Mouse (Mus musculus) adrenal gland, postnatal 4 days (tissue): ENCODE results near the gene Susd1. TPM values are rescaled to one million over a fixed set of nuclear protein-coding genes. Genes with fewer than 3 reads are reported as not detected.
A peak's percentile ranks its signal among the peaks of the same experiment; 100 is the strongest.

Experiments
- DNase-seq, 2 experiments: peaks; one replicate each; pipeline ENCODE4 v3.0.0; 2021 to 2022; ENCODE audit warnings: low spot score in 2 of 2, mixed read lengths in 2 of 2
- long read RNA-seq, 2 experiments: library from polyadenylated mRNA; stranded (forward); transcript quantifications; one replicate each; pipeline ENCODE4 v2.0.0; 2021
- total RNA-seq, 2 experiments: library from RNA; stranded (reverse); gene quantifications; 2 replicates each; pipeline ENCODE4 v1.2.3; 2021

Susd1 gene
- 10 to 100 TPM in 1 of 2 experiments, 1 to 10 TPM in 1; 9.7 to 10.8 TPM for total RNA-seq
- long read RNA-seq, experiment 1, partial matches to known transcripts, result 1 of 1 reads
- long read RNA-seq, experiment 1, other reads (novel, unspliced or antisense), result 0 of 1 reads
- long read RNA-seq, experiment 2, partial matches to known transcripts, result 0 of 5 reads
- long read RNA-seq, experiment 2, other reads (novel, unspliced or antisense), result 2 of 5 reads

- peak; percentile 14 to 28 for DNase-seq
Observed at GRCm38 (mm10) chr4:59437990-59438854, at the start of gene Susd1. TSS of gene Susd1 (minus strand) at chr4:59438633.

- no peak for DNase-seq
Observed at GRCm38 (mm10) chr4:59471306-59471705, 32.9 kb upstream of the Susd1 start.

DNA sequence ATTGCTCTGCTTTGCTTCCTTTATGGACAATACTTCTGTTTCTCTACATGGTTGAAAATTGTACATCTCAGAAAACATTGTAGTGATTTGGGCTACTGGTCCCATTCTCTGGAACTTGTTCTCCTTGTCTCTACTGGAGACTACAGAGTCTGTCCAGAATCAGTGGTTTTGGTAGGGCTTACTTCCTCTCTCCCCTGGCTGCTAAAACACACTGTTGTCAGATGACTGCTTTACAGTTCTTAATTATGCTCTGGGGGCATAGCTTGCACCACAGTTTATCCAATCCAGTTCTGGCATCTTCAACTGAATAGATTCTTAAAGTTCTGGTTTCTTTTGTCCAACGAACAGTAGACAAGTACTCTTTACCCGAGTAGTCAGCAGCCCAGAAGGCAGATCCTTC, 27.0 kb upstream of the Susd1 start:
- no peak for DNase-seq

GRCm38 (mm10) chr4:59464661-59465060, 26.2 kb upstream of the Susd1 start:
- DNase-seq, result no peak

- no peak for DNase-seq
Observed at GRCm38 (mm10) chr4:59462494-59462893, 24.1 kb upstream of the Susd1 start.

DNA sequence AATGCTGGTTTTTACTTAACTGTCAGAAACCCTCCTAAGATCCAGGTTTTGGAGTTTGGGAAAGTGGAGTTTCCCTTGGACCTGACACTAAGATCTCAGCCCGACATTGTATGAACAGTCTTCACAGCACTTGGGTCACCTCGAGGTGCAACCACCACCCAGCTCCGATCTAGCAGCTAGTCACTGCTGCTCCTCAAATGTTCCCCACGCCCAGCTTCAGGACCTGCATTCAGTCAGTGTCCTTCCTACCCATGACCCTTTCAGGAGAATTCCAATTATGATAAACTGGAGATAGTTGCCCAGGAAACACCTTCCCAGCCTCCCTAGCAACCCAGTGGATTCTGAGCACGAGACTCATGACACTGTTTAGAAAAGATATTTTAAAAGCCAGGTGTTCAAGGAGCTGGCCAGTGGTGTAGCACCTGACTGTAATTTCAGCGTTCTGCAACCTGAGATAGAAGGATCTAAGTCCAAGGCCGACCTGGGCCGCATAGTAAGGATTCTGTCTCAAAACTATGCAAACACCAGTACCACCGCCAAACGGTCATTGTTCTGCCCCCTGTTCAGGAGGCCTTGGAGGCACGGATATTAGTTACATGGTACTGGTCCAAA, 22.8 kb upstream of the Susd1 start:
- no peak for DNase-seq

GRCm38 (mm10) chr4:59459216-59459955, 21.0 kb upstream of the Susd1 start:
- DNase-seq, result no peak

GRCm38 (mm10) chr4:59457941-59458340, 19.5 kb upstream of the Susd1 start:
- DNase-seq, result peak in 1 of 2 experiments; percentile 20

DNA sequence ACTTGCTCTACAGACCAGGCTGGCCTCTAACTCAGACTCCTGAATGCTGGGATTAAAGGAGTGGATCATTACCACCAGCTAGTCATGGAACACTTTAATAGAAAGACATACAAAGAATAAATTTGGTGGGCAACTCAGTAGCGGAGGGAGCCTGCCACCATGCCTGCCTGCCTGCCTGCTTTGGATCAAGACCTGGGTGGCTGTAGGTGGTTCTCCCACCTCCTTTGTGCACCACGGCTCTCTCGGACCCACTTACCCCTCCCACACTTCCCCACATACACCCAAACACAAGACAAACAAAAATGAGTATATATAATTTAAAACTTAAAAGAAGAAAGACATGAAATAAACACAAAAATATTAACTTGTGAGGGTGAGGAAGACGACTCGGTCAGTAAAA, 18.7 kb upstream of the Susd1 start:
- DNase-seq, result no peak

DNA sequence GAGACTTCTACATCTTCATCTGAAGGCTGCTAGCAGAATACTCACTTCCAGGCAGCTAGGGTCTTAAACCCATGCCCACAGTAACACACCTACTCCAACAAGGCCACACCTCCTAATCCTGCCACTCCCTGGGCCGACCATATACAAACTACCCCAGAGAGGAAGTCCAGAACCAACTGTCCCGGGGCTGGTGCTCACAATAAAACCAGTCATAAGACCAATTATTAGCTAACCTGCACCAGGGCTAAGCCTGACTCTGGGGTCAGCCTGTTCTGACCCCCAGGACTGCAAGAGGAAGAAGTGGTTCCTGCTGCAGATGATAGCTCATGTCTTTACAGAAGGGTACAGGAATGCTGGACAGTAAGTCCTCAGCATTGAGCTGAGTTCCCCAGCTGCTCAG, 17.0 kb upstream of the Susd1 start:
- no peak for DNase-seq

GRCm38 (mm10) chr4:59454046-59454445, 15.6 kb upstream of the Susd1 start:
- DNase-seq, result no peak

GRCm38 (mm10) chr4:59452503-59452933, 14.1 kb upstream of the Susd1 start:
- DNase-seq, result no peak

DNA sequence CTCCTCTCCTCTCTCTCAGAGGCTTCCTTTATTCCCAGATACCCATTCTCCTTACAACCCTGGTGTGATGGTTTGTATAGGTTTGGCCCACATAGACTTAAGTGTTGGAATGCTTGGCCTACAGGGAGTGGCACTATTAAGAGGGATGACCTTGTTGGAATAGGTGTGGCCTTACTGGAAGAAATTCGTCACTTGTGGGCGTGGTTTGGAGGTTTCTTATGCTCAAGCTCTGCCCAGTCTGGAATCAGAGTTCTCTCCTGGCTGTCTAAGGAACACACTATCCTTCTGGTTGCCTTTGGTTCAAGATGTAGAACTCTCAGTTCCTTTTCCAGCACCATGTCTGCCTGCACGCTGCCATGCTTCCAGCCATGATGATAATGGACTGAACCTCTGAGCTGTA, 12.5 kb upstream of the Susd1 start:
- no peak for DNase-seq

- no peak for DNase-seq
Observed at GRCm38 (mm10) chr4:59450234-59450854, 11.9 kb upstream of the Susd1 start.

DNA sequence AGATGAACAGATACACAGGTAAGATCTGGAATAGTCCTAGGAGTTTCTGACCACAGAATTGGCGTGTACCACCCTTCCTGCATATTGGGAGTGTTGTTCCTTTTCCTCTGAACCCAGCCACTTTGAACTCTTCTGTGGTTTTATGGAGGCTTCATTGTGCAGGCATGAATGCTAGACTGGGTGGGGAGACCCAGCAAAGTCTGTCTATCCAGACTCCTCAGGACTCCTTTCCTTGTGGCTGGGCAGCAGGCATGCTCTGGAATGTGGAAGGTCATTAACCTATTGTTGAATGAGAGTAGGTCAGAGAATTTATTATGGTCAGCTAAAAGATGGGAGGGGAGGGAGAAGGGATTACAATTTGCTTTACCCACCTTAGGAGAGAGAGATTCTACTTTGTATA, 8.9 kb upstream of the Susd1 start:
- no peak for DNase-seq

DNA sequence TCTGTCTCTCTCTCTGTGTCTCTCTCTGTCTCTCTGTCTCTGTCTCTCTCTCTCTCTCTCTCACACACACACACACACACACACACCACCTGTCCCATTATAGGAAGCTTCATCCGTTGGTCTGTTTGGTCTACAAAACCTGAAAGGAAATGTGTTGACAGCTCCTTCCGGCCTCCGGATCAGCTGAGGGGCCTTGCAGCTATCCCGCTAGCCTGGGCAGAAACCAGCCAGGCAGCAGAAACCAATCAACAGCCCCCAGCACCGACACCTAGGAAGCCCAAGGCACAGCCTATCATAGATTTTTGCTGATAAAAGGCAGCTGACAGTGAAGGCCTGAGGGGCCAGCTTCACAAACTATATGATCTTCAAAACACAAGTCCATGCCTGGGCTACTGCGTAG, 7.1 kb upstream of the Susd1 start:
- DNase-seq, result no peak

- DNase-seq, result no peak
Observed at GRCm38 (mm10) chr4:59444994-59445393, 6.6 kb upstream of the Susd1 start.

- no peak for DNase-seq
Observed at GRCm38 (mm10) chr4:59444085-59444484, 5.7 kb upstream of the Susd1 start.

DNA sequence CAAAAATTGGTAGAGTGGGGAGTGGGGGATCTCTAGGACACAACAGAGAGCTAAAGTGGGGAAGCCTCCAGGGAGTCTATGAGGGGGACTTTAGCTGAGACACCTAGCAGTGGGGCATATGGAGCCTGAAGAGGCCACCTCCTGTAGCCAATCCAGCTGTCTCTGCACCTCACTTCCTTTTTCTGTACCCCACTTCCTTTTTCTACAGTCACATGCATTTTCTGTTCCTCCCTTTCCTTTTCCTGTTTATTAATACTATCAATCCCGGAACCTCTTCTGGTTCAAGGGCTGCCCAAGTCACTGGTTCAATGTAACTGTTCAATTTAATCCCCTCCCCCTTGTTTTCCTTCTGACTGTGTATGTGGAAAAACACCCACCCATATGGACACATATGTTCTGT, 2.8 kb upstream of the Susd1 start:
- no peak for DNase-seq

- no peak for DNase-seq
Observed at GRCm38 (mm10) chr4:59439960-59440359, 1.5 kb upstream of the Susd1 start.

DNA sequence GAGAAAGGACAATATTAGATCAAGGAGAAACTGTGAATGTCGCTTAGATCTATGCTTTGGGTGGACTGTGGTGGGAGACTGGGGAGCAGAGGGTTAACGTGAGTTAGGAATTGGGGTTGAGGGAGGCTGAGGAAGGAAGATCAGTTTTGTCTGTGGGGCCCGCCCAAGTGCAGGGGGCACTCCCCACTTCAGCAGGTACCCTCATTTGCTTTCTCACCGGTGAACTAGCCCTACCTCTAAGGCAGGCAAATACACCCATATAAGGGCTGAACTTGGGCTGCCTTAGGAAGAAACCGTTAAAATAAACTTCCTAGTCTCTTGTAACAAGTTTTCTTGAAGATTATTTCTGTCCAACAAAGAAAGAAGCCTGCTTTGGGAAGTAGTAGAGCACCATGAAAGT, 608 bp upstream of the Susd1 start:
- no peak for DNase-seq
